Mouse (Mus musculus) C2C12 (cell line): ENCODE results near the gene Cipc. TPM values are rescaled to one million over a fixed set of nuclear protein-coding genes. Genes with fewer than 3 reads are reported as not detected.

ENCODE experiments used
- H3K27me3 ChIP-seq: one replicate; pipeline ENCODE4 v1.6.1; 2011; ENCODE audit not compliant: control insufficient read depth, insufficient read depth, insufficient read length
- H3K36me3 ChIP-seq: one replicate; pipeline ENCODE4 v1.6.1; 2011; ENCODE audit not compliant: control insufficient read depth, insufficient read depth
- H3K4me3 ChIP-seq: one replicate; pipeline ENCODE4 v1.5.1; 2011; ENCODE audit warnings: mild to moderate bottlenecking, control low read depth; ENCODE audit not compliant: poor library complexity, insufficient read depth, severe bottlenecking
- H3K79me2 ChIP-seq: one replicate; pipeline ENCODE4 v1.6.1; 2011; ENCODE audit not compliant: control insufficient read depth, insufficient read depth
- H3K79me3 ChIP-seq: one replicate; pipeline ENCODE4 v1.6.1; 2011; ENCODE audit warnings: low read depth, control low read depth
- H3ac ChIP-seq: one replicate; pipeline ENCODE3; 2011; ENCODE audit warnings: low read depth; ENCODE audit not compliant: control insufficient read depth, insufficient read length
- CEBPB ChIP-seq: IDR thresholded peaks from one replicate; pipeline ENCODE4 v1.6.1; 2011; ENCODE audit warnings: low read depth, mild to moderate bottlenecking, control low read depth, moderate library complexity
- CTCF ChIP-seq: IDR thresholded peaks from one replicate; pipeline ENCODE4 v1.5.1; 2011; ENCODE audit not compliant: control insufficient read depth, insufficient read depth, insufficient read length
- FOSL1 ChIP-seq: IDR thresholded peaks from one replicate; pipeline ENCODE4 v1.8.0; 2011; ENCODE audit warnings: mild to moderate bottlenecking, low read length; ENCODE audit not compliant: poor library complexity, insufficient read depth, severe bottlenecking
- MAX ChIP-seq: IDR thresholded peaks from one replicate; pipeline ENCODE4 v1.6.1; 2011; ENCODE audit warnings: mild to moderate bottlenecking, control low read depth
- MYOD1 ChIP-seq: IDR thresholded peaks from one replicate; pipeline ENCODE4 v1.6.1; 2011; ENCODE audit warnings: low read depth; ENCODE audit not compliant: control insufficient read depth, insufficient read length
- MYOG ChIP-seq: IDR thresholded peaks from one replicate; pipeline ENCODE4 v1.6.1; 2011; ENCODE audit not compliant: control insufficient read depth, insufficient read length; ENCODE audit errors: extremely low read depth
- USF1 ChIP-seq: IDR thresholded peaks from one replicate; pipeline ENCODE4 v1.6.1; 2011; ENCODE audit warnings: low read depth, mild to moderate bottlenecking, control low read depth, moderate library complexity
- polyA plus RNA-seq: library from polyadenylated mRNA; unstranded; fragments of >200 nt; fragmentation: generic; extraction: Trizol; gene quantifications from one replicate; pipeline ENCODE4 v1.2.1, GENCODE M21; 2012; ENCODE audit warnings: missing spikeins

The Cipc gene
- polyA plus RNA-seq, 1 experiment = 12.0 TPM

DNA sequence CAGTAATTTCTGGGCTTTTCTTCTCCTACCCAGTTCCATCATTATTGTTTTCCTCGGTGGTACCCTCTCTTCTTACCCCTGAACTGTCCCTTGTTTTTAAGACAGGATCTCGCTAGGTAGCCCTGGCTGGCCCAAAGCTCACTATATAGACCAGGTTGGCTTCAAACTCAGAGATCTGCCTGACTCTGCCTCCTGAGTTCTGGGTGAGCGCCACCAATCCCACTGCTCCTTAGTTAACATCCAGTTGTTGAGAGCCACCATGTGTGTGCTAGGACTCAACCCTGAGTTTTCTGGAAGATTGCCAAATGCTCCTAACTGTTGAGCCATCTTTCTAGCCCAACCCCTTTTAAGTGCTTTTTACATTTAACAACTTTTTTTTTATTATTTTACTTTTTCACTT is 4.1 kb downstream of the Cipc start:
- TF ChIP-seq FOSL1 (no peak), MAX (no peak), MYOG (no peak), MYOD1 (no peak)
- H3K27me3 ChIP-seq = no peaks in the 10 kb centered on the region
- no peak overlapping the region for H3K4me3 ChIP-seq
- H3ac ChIP-seq = no peak overlapping the region
- H3K79me2 ChIP-seq = peaks cover 56% of the 10 kb centered on the region
- H3K79me3 ChIP-seq = peaks cover 29% of the 10 kb centered on the region
- peaks cover 34% of the 10 kb centered on the region for H3K36me3 ChIP-seq

DNA sequence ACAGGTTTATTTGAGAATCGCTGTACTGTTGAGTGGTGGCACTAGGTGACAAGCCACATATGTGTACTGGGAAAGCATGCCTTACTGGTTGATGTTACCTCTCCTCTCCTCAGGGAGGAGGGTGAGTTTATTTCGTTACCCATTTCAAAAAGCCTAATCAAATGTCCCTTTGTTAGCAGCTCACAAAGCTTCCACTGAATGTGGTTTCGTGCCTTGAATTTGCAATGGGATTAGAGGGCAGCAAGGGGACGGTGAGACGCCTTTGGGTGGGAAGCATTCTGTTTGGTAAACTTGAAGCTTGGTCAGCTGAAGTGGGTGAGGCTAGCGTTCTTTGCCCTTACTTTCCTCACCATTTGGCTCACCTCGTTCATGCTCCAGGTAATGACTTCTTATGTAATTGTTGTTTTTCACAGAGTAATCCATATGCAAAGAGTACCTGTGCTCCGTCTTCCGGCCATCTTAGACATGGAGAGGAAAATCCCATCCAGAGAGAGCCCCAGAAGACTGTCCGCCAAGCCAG is 5.5 kb downstream of the Cipc start:
- TF ChIP-seq USF1 (no peak), MAX (no peak), CEBPB (no peak), MYOG (no peak), FOSL1 (no peak), MYOD1 (no peak), CTCF (no peak)
- Histone ChIP-seq H3K4me3 (no peak overlapping the region), H3ac (no peak overlapping the region), H3K27me3 (no peaks in the 10 kb centered on the region), H3K79me2 (peaks cover 55% of the 10 kb centered on the region), H3K36me3 (peaks cover 47% of the 10 kb centered on the region), H3K79me3 (peaks cover 29% of the 10 kb centered on the region)

DNA sequence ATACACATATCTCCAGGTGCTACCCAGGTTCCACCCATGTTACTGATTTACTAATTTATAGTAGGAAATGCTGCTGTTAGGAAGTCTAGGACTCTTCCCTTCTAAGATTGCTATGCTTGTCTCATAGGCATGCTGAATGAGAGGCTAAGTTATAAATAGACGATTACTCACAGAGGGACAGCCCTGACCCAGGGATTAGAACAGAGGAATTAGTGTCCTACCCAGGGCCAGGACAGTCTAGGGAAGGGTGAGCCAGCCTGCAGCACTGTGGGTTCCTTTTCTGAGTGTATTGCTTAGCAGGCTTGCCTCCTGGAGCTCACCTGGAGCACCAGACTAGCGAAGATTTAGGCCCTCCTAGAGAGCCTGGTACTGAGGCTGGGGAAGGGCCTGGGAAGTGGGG is 9.1 kb downstream of the Cipc start:
- H3ac ChIP-seq = no peak overlapping the region
- H3K79me3 ChIP-seq = peaks cover 7% of the 10 kb centered on the region
- peaks cover 20% of the 10 kb centered on the region for H3K79me2 ChIP-seq
- H3K36me3 ChIP-seq = peaks cover 74% of the 10 kb centered on the region
- TF ChIP-seq CEBPB (no peak), USF1 (no peak), CTCF (no peak), MAX (no peak), MYOD1 (no peak), MYOG (no peak), FOSL1 (no peak)
- H3K27me3 ChIP-seq = no peaks in the 10 kb centered on the region
- no peak overlapping the region for H3K4me3 ChIP-seq

DNA sequence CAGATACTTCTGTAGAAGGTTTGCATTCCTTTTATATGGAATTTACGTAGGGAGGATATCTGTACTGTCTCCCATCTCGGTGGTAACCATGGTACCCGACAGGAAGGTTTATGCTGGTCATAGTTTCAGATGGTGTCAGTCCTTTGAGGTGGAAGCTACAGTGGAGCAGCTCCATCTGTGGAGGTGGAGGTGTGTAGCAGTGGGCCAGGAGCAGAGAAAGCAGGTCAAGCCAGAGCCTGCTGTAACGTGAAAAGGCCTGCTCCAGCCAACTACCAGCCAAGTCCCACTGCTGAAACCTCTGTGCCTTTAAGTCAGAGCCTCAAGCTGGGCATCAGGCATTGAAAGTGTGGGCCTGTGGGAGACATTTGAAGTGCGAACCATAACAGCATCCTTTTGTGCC is 11.7 kb downstream of the Cipc start:
- Histone ChIP-seq H3ac (no peak overlapping the region), H3K4me3 (no peak overlapping the region), H3K27me3 (no peaks in the 10 kb centered on the region), H3K36me3 (peaks cover 85% of the 10 kb centered on the region), H3K79me3 (no peaks in the 10 kb centered on the region), H3K79me2 (no peaks in the 10 kb centered on the region)
- no peak for TF ChIP-seq MAX
- TF ChIP-seq MYOG = no peak
- no peak for TF ChIP-seq FOSL1
- TF ChIP-seq CEBPB = no peak
- TF ChIP-seq USF1 = no peak
- TF ChIP-seq MYOD1 = no peak
- no peak for TF ChIP-seq CTCF

DNA sequence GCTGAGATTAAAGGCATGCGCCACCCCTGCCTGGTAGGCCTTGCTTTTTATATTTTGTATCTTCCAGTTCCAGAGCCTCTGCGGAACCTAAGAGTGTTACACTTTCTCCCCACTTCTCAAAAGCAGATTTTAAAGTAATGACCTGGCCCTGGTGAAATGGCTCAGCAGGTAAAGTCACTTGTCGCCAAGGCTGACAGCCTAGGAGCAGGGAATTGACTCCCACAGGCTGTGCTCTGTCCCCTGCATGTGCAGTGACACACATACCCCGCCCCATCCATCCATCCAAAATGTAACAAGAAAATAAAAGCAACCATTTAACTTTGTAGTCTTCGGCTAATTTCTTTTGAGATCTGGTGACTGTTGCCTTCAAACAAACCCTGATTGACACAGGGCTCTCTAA is 12.8 kb downstream of the Cipc start:
- H3K27me3 ChIP-seq = no peaks in the 10 kb centered on the region
- H3ac ChIP-seq = no peak overlapping the region
- TF ChIP-seq CTCF = no peak
- no peak for TF ChIP-seq MAX
- no peak for TF ChIP-seq FOSL1
- TF ChIP-seq USF1 = no peak
- no peak overlapping the region for H3K4me3 ChIP-seq
- H3K36me3 ChIP-seq = peaks cover 82% of the 10 kb centered on the region
- no peaks in the 10 kb centered on the region for H3K79me2 ChIP-seq
- H3K79me3 ChIP-seq = no peaks in the 10 kb centered on the region

DNA sequence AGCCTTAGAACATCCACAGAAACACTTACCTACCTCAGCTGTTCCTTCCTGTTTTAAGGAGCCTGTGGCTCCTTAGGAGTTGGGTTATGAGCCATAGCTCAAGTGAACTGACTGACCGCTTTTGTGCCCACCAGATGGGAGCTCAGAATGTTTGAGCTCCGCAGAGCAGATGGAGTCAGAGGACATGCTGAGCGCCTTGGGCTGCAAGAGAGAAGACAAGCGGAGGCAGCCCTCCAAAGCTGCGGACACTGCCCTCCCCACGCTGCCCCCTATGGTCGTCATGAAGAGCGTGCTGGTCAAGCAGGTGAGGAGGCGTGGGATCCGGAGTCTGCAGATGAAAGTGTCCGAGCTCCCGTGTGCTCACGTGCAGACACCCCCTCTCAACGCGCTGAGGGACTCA is 13.3 kb downstream of the Cipc start:
- no peak overlapping the region for H3ac ChIP-seq

More for the DNA sequence above, 13.3 kb downstream of the Cipc start:
- no peaks in the 10 kb centered on the region for H3K27me3 ChIP-seq
- H3K79me2 ChIP-seq = no peaks in the 10 kb centered on the region
- H3K36me3 ChIP-seq = peaks cover 82% of the 10 kb centered on the region
- no peak overlapping the region for H3K4me3 ChIP-seq
- TF ChIP-seq USF1 (no peak), MYOD1 (no peak), MAX (no peak)
- H3K79me3 ChIP-seq = no peaks in the 10 kb centered on the region
